Mouse (Mus musculus): ENCODE measurements around the gene Olig1.
A peak's percentile ranks its signal among the peaks of the same experiment; 100 is the strongest.

Gene Olig1

DNA sequence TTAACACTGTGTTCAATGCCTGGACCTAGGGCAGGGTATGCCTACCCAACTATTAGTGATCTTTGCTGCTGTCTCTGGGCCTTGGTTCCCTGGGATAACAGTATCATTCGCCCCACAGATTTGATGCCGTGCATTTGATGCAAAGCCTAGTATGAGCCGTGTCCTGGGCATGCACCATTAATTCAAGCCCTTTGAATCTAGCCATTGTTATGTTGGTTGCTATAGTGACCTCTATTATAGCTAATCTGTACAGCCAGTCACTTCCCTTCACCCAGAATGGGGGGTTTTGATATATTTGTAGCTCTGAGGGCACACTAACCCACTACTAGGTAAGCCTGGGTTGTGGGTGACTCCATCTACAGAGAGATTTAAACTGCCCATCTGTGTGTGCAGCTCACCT lies 40.3 kb downstream of the Olig1 start:
- DNase-seq (ENCODE audit: extremely low spot score): no peak

DNA sequence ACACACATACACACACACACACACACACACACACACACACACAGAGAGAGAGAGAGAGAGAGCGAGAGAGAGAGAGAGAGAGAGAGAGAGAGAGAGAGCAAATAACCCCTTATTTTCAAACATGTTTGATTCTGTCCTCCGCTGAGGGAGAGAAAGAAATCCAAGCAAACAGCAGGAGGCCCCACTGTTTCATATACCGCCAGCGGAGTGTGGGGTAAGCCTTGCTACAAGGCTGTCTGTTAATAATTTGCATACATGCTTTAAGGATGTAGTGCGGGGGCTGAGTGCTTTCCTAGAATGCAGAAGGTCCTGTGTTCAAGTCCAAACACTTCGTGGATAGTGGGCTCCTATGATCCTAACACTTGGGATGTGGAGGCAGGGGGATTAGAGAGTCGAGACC lies 43.3 kb downstream of the Olig1 start:
- no peak for DNase-seq (ENCODE audit: extremely low spot score)

DNA sequence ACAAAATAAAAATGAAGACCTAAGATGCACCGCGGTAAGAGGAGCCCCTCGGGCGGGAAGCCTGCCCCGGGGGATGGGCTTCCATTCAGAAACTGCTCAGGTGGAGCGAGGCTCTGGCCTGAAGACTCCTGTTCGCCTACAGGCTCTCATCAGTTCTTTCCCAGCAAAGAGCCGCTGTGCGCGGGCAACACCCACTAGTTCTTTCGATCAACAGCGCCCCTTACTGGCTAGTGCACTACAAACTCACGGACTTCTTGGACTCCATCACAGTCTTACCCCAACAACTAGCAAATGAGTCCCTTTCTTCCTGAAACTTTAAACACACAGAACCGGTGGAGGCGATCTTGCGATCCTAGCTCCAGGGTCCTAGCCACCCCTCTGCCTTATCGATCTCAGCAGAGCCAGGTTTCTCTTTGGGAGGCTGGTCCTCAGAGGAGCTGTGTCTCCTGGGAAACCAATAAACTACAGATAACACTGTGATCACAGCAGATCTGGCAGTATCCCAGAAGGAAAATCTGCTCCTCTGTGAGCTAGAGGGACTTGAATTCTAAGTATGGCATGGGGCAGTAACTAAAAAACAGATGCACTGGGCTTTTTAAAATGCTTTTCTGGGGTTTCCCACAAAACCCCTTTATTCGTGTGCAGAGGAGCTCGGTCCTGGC lies 44.7 kb downstream of the Olig1 start:
- DNase-seq (ENCODE audit: extremely low spot score): peak; percentile 80

DNA sequence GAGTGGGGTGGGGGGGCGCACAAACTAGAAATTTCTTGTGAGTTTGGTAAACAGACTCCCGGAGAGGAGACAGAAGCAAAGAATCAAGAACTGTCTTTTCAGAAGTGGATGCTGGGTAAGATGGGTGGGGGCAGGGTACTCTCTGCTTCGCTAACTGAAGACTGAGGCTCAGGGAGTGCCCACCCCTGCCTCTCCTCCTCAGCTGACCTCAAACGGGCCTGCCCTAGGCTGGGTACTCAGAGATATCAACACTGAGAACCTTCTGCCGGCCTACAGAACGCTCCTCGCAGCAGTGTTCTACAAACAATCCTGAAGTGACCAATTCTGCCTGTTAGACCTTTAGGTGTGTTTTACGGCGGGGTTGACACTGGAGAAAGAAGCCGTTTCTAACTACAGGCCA lies 50.6 kb downstream of the Olig1 start:
- DNase-seq (ENCODE audit: extremely low spot score): no peak

DNA sequence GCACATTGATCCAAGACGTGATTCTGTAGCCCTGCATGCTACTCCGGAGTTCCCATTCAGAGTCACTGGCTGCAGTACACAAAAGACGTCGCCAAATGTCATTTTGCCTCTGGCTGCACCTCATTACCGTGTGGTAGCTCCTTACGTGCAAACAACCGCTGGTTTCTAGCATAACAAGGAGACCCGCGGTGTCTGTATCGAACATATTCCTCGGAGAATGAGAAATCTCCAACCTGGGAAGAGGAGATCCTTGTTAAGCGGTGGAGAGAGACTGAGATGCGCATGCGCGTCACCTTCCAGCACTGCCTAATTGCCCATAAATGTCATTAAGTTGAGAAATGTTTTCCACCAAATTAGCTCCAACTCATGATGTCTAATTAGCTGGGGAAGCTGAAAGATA lies 51.0 kb downstream of the Olig1 start:
- DNase-seq (ENCODE audit: extremely low spot score): no peak
